Mouse (Mus musculus) ES-E14 (cell line): ENCODE data around the gene Dffb.

Source experiments
- CHD2 ChIP-seq: IDR thresholded peaks from 2 replicates; pipeline ENCODE4 v1.6.1; 2014; ENCODE audit warnings: mild to moderate bottlenecking, low read depth, low read length, inconsistent platforms
- HCFC1 ChIP-seq: IDR thresholded peaks from 2 replicates; pipeline ENCODE4 v1.6.1; 2012; ENCODE audit warnings: low read length, inconsistent platforms, borderline replicate concordance; ENCODE audit not compliant: insufficient read depth
- MAFK ChIP-seq: IDR thresholded peaks from 2 replicates; pipeline ENCODE4 v1.6.1; 2014; ENCODE audit warnings: mild to moderate bottlenecking, low read depth, low read length, inconsistent platforms; ENCODE audit not compliant: insufficient read depth
- ZC3H11A ChIP-seq: IDR thresholded peaks from 2 replicates; pipeline ENCODE4 v1.6.1; 2012; ENCODE audit warnings: low read depth, mild to moderate bottlenecking, inconsistent platforms, low read length, borderline replicate concordance
- ZNF384 ChIP-seq: IDR thresholded peaks from 2 replicates; pipeline ENCODE4 v1.6.1; 2012; ENCODE audit warnings: low read depth, low read length, inconsistent platforms

GRCm38 (mm10) chr4:153980470-153980869 is 5.5 kb upstream of the Dffb start:
- TF ChIP-seq MAFK: no peak
- TF ChIP-seq CHD2: no peak
- TF ChIP-seq HCFC1: no peak
- TF ChIP-seq ZC3H11A: no peak
- TF ChIP-seq ZNF384: no peak
